Mouse (Mus musculus): ENCODE data around the gene Pi4kb. TPM values are rescaled to one million over a fixed set of nuclear protein-coding genes. Genes with fewer than 3 reads are reported as not detected.
A peak's percentile ranks its signal among the peaks of the same experiment; 100 is the strongest.

Gene Pi4kb
- polyA plus RNA-seq, 1 experiment from 2014 or later = 20.1 TPM

- no peak overlapping the region for H3K9ac ChIP-seq
- no peak overlapping the region for H3K4me2 ChIP-seq (replicated peaks)
- H3K4me1 ChIP-seq = no peaks in the 10 kb centered on the region
- no peaks in the 10 kb centered on the region for H3K27me3 ChIP-seq (replicated peaks)
- no peak for ATAC-seq (ENCODE audit: low FRiP score, low read depth)
- H3K27ac ChIP-seq = no peak overlapping the region
- H3K36me3 ChIP-seq = peaks cover 7% of the 10 kb centered on the region
- H3K9me3 ChIP-seq = no peaks in the 10 kb centered on the region
- H3K4me3 ChIP-seq = no peak overlapping the region
- 48% methylated on average over 1 of the region's 1 CpGs for WGBS
Observed at GRCm38 (mm10) chr3:95052959-95053358, 78.4 kb downstream of the Pi4kb start.

GRCm38 (mm10) chr3:95053701-95054100, 79.2 kb downstream of the Pi4kb start:
- no peak overlapping the region for H3K4me2 ChIP-seq (replicated peaks)
- WGBS = 49% methylated on average over 3 of the region's 3 CpGs
- no peaks in the 10 kb centered on the region for H3K27me3 ChIP-seq (replicated peaks)

GRCm38 (mm10) chr3:95054481-95055260, 80.1 kb downstream of the Pi4kb start:
- Histone ChIP-seq H3K9ac (no peak overlapping the region), H3K27me3 (replicated peaks) (no peaks in the 10 kb centered on the region), H3K4me2 (replicated peaks) (no peak overlapping the region), H3K4me3 (no peak overlapping the region), H3K36me3 (peaks cover 23% of the 10 kb centered on the region), H3K9me3 (no peaks in the 10 kb centered on the region), H3K27ac (no peak overlapping the region), H3K4me1 (no peaks in the 10 kb centered on the region)
- 63% methylated on average over 10 of the region's 10 CpGs for WGBS
- no peak for ATAC-seq (ENCODE audit: low FRiP score, low read depth)

More at GRCm38 (mm10) chr3:95053701-95054100, 79.2 kb downstream of the Pi4kb start:
- ATAC-seq (ENCODE audit: low FRiP score, low read depth) = 0 out of 2 replicates have a peak, but pooled peaks have one; percentile 48
- H3K4me1 ChIP-seq = no peaks in the 10 kb centered on the region
- H3K9ac ChIP-seq = no peak overlapping the region
- no peak overlapping the region for H3K4me3 ChIP-seq
- no peak overlapping the region for H3K27ac ChIP-seq
- peaks cover 14% of the 10 kb centered on the region for H3K36me3 ChIP-seq
- no peaks in the 10 kb centered on the region for H3K9me3 ChIP-seq

- 95% methylated on average over 7 of the region's 7 CpGs for WGBS
- Histone ChIP-seq H3K27me3 (replicated peaks) (no peaks in the 10 kb centered on the region), H3K36me3 (peaks cover 39% of the 10 kb centered on the region), H3K4me2 (replicated peaks) (no peak overlapping the region), H3K9me3 (no peaks in the 10 kb centered on the region), H3K27ac (no peak overlapping the region), H3K9ac (no peak overlapping the region), H3K4me3 (no peak overlapping the region), H3K4me1 (no peaks in the 10 kb centered on the region)
- no peak for ATAC-seq (ENCODE audit: low FRiP score, low read depth)
Observed at GRCm38 (mm10) chr3:95056275-95056674, 81.7 kb downstream of the Pi4kb start.

Small RNA genes lying within 50 kb of the gene (microRNA-seq; reads per million reads assigned to microRNA genes)
- gene Mir7013 = not detected

Other genes with a start within 250 kb of the Pi4kb start
- gene Cgn, start 188.2 kb upstream of the Pi4kb start, polyA plus RNA-seq (2016; fragmentation: Nextera tagmentation; extraction: Ambion mirVana) = 4.1 and 4.3 TPM in 2 replicates
- 20.9 and 21.0 TPM in 2 replicates for gene Pogz, start 137.2 kb upstream of the Pi4kb start, polyA plus RNA-seq (2016; fragmentation: Nextera tagmentation; extraction: Ambion mirVana)
- 331 and 332 TPM in 2 replicates for gene Psmb4, start 87.8 kb upstream of the Pi4kb start, polyA plus RNA-seq (2016; fragmentation: Nextera tagmentation; extraction: Ambion mirVana)
- gene Selenbp1, start 41.7 kb upstream of the Pi4kb start, polyA plus RNA-seq (2016; fragmentation: Nextera tagmentation; extraction: Ambion mirVana) = 9.6 and 9.7 TPM in 2 replicates
- 8.4 and 9.8 TPM in 2 replicates for gene Rfx5, start 20.7 kb upstream of the Pi4kb start, polyA plus RNA-seq (2016; fragmentation: Nextera tagmentation; extraction: Ambion mirVana)
- gene Zfp687, start 40.7 kb downstream of the Pi4kb start, polyA plus RNA-seq (2016; fragmentation: Nextera tagmentation; extraction: Ambion mirVana) = 33.2 and 34.9 TPM in 2 replicates
- 286 and 291 TPM in 2 replicates for gene Psmd4, start 67.9 kb downstream of the Pi4kb start, polyA plus RNA-seq (2016; fragmentation: Nextera tagmentation; extraction: Ambion mirVana)
- gene Pip5k1a, start 132.2 kb downstream of the Pi4kb start, polyA plus RNA-seq (2016; fragmentation: Nextera tagmentation; extraction: Ambion mirVana) = 20.4 and 22.8 TPM in 2 replicates
- 227 and 232 TPM in 2 replicates for gene Vps72, start 136.3 kb downstream of the Pi4kb start, polyA plus RNA-seq (2016; fragmentation: Nextera tagmentation; extraction: Ambion mirVana)
- 1.3 and 1.6 TPM in 2 replicates for gene Tmod4, start 149.7 kb downstream of the Pi4kb start, polyA plus RNA-seq (2016; fragmentation: Nextera tagmentation; extraction: Ambion mirVana)
- 86.5 and 91.3 TPM in 2 replicates for gene Scnm1, start 159.3 kb downstream of the Pi4kb start, polyA plus RNA-seq (2016; fragmentation: Nextera tagmentation; extraction: Ambion mirVana)
- gene Lysmd1, start 159.4 kb downstream of the Pi4kb start, polyA plus RNA-seq (2016; fragmentation: Nextera tagmentation; extraction: Ambion mirVana) = 24.5 and 24.8 TPM in 2 replicates
- gene Tnfaip8l2, start 167.6 kb downstream of the Pi4kb start, polyA plus RNA-seq (2016; fragmentation: Nextera tagmentation; extraction: Ambion mirVana) = 2.7 and 3.3 TPM in 2 replicates
- gene Sema6c, start 185.7 kb downstream of the Pi4kb start, polyA plus RNA-seq (2016; fragmentation: Nextera tagmentation; extraction: Ambion mirVana) = 58.3 and 65.2 TPM in 2 replicates
- 6.7 and 7.8 TPM in 2 replicates for gene Gabpb2, start 243.2 kb downstream of the Pi4kb start, polyA plus RNA-seq (2016; fragmentation: Nextera tagmentation; extraction: Ambion mirVana)